Mouse (Mus musculus): ENCODE measurements at regions not wholly inside any gene's neighbourhood (a gene's known extent, or its start where the extent isn't known, plus 50 kb on each side); places are given as distances from the start of the nearest gene placed in this dataset.
"Not testable (repeated sequence)": the region's sequence is repeated elsewhere in the genome, so short reads cannot be mapped to it uniquely, and the experiment has no call there.

DNA sequence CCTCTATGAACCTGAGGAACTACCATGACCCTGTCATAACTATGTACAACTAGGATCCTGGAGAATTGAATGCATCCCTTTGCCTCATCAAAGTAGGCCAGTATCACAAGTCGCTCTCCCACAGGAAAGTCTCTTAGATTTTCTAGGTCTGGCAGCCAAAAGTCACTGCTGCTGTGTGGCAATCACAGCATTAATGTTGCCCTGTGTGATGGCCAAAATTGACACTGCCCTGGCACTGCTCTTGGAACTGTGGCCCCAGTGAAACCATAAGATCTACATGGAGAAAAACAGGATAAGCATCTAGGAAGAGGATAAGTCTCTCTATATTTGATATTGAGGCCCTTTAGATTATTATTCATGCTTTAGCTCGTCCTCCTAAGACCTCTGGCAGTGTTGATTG lies 465.7 kb downstream of the Adam6a start:
- no peak for DNase-seq

DNA sequence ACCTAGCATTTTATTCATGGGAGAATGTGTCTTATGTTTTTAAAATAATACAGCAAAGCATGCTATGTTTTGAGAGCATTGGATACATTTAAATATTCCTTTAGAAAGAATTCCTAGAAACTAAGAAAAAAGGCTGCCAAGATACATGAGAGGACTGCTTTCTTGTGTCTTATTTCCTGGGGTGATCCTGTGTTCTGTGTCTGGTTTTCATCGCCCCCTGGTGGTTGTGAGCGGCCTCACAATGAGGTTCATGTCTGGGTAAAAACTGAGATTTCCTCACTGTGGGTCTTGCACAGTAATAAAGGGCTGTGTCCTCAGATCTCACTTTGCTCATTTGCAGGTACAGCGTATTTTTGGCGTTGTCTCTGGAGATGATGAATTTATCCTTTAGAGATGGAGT lies 469.2 kb downstream of the Adam6a start:
- DNase-seq = peak; percentile 82

DNA sequence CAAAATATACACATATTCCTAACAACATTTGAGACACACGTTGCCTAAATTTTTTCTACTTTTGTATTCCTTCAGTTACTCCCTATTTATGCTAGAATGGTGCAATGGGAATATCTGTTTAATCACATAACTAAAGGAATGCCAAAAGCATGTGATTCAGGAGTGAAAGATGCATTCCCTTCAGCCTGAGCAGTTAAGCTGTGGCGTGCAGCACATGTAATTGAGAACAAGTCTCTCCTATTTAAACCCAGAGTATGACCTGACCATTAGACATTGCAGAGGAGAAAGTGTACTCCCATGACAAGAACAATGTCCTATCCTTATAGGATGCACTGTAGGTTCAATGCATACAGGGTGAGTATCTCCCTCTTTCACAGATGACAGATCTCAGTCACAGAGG lies 493.3 kb downstream of the Adam6a start:
- not testable (repeated sequence) for DNase-seq

DNA sequence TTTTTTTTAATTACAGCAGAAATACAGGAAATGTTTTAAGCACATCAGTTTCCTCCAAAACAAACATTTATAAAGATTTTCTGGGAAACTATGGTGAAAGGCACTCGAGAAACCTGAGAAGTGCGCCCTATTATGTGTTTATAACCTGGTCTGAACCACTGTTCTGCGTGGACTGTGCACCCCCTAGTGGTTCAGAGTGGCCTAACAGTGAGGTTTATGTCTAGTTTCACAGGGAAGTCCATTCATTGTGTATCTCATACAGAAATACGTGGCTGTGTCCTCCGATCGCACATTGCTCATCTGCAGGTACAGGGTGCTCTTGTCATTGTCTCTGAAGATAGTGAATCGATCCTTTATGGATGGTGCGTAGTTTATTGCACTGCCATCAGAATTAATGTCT lies 504.3 kb downstream of the Adam6a start:
- peak; percentile 62 for DNase-seq

DNA sequence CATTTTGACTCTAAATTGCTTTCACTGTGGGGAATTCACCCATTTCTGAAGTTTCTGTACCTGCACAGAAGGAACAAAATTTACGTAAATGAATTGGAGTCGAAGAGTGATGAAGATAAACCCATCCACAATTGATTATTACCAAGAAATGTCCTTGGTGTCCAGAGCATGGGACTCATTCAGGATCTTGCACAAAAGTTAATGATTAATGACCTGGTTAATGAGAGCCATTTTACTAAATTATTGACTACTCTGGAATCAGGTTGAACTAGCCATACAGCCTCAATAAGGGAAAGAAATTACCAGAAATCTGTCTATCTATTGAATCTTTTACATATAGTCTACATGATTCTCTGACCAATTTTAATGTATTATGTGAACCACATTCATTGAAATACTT lies 509.6 kb downstream of the Adam6a start:
- no peak for DNase-seq

DNA sequence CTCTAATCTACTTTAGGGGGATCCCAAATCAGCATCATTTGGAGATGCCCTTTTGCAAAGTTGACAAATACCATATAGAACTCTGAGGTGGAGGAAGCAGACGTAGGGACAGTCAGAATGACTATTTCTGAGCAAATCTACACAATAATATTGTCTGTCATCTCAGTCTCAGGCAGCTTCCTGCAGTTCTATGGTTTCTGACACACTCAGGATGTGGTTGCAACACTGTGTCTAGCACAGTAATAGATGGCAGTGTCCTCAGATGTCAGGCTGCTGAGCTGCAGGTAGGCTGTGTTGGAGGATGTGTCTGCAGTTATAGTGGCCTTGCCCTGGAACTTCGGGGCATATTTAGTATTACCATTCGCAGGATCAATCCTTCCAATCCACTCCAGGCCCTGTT lies 515.9 kb downstream of the Adam6a start:
- no peak for DNase-seq

DNA sequence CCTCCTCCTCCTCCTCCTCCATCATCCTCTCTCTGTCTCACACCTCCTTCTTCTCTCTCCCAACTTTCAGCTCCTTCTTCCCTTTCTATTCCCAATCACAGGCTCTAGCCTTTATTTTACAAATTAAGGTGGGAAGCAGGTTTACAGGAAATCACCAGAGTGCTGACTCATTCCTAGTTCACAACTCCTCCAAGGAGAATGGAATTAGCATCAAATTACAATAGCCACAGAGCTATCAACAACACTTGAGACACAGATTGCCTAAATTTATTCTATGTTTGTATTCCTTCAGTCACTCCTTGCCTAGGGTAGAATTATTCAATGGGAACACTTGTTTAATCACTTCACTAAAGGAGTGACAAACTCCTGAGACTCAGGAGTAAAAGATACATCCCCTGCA lies 523.5 kb downstream of the Adam6a start:
- no peak for DNase-seq

DNA sequence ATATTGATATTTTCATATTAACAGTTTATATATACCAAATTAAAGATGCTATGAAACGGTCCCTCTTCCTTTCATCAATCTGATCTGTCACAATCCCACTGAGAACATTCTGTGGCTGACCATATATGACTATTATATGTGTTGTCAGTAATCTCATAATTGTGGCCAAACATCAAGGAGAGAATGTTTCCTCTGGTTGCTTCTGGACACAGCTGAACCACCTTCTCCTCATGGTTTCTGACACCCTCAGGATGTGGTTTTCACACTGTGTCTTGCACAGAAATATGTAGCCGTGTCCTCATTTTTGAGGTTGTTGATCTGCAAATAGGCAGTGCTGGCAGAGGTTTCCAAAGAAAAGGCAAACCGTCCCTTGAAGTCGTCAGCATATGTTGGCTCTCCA lies 565.0 kb downstream of the Adam6a start:
- DNase-seq = not testable (repeated sequence)

DNA sequence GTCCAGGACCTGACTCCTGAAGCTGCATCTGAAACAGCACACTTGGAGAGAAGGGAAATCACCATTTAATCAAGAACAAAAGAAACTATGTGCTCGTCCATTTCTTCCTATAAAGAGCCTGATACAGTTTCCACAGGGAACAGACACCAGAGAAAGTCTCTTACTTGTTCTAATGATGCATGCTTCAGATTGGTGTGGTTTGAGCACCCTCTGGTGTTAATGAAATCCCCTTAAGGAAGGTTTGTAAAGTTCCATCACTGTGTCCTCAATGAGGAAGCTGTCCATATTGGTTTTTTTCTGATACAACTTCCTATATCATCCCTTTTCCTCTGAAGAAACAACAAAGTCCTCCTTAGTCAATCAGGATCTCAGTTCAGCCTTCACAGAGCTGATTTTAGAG lies 591.2 kb downstream of the Adam6a start:
- no peak for DNase-seq

DNA sequence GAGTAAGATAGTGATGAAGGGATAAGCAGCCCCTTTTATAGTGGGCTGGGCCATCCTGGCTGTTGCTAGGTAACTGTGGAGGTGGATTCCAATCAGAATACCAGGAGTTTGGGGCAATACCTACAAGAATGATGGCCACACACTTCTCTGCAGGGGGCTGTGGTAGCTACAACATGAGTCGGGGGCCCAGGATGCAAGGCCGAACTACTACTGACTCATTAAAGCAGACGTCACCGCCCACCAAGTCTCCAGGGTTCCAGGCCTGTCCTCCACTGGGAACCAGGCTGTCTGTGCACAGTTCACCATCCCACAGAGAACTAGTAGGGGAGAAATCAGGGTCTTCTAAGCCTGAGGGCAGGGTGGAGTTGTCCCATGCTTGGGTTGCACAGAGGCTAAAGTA lies 605.1 kb downstream of the Adam6a start:
- DNase-seq = no peak

DNA sequence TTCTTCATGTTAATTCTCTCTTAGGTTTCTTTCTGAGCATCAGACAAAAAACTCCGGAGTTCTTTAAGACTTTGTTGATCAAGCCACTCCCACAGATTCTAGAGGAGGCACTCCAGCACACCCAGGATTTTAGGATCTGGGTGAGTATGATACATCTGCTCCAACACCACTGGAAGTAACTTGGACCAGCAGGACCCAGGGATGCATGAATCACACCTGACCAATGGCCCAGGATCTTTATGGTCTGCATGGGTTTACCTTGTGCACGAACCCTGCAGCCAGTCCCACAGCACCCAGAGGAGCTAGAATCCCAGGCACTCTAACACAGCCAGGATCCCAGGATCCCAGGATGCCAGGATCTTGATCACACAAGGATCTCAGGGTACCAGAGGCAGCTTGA lies 628.6 kb downstream of the Adam6a start:
- no peak for DNase-seq

DNA sequence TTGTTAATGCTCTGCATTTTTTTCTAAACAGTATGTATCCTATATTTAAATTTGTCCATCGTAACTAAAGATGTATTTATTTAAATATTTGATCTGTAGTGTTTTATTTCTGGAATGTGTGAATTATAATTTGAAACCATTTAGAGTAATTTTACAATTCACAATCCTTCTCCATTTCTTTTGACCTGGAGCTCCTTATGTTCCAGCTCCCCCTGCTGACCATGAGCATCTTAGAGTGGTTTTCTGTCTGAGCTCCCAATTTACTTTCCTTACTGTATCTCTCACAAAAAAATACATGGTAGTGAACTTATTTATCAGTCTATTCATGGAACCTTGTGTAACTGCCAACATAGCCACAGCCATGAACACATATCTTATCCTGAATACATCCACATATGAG lies 655.8 kb downstream of the Adam6a start:
- DNase-seq = no peak

DNA sequence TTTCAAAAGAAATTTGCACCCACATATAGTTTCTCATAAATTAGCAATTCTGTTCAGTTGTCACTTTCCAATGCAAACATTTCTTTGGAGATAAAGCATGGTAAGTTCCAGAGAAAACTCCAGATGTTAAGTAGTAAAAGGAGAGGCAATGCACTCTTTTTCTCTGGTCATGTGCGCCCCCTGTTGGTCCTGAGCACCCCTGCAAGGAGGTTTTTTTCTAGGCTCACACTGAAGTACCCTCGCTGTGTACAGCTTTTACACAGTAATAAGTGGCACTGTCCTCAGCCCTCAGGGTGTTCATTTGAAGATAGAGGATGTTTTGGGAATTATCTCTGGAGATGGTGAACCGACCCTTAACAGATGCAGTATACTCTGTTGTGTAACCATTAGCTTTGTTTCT lies 678.8 kb downstream of the Adam6a start:
- DNase-seq = no peak
